Mouse (Mus musculus) neural tube, embryonic 14.5 days (tissue): ENCODE data around the gene Gm20388. TPM values are rescaled to one million over a fixed set of nuclear protein-coding genes. Genes with fewer than 3 reads are reported as not detected.

Experiments
- ATAC-seq: fragments of 200-750 bp; cut with Nextera tagmentation; 2 replicates; pipeline ENCODE4 v1.8.0; 2017; ENCODE audit warnings: low read depth, mild to moderate bottlenecking, moderate TSS enrichment, moderate library complexity
- H3K27ac ChIP-seq: fragments of 300-500 bp; sonication (generic); 2 replicates; pipeline ENCODE4 v1.5.1; 2014; ENCODE audit warnings: low read depth, mild to moderate bottlenecking, control low read depth, low read length, moderate library complexity, mixed read lengths
- H3K27me3 ChIP-seq: fragments of 300-500 bp; sonication (generic); 2 replicates; pipeline ENCODE4 v1.6.1; 2014; ENCODE audit warnings: low read length; ENCODE audit not compliant: control insufficient read depth, insufficient read depth
- H3K36me3 ChIP-seq: fragments of 300-500 bp; sonication (generic); 2 replicates; pipeline ENCODE4 v1.6.1; 2014; ENCODE audit warnings: low read length, mixed read lengths; ENCODE audit not compliant: control insufficient read depth, insufficient read depth
- H3K4me1 ChIP-seq: fragments of 300-500 bp; sonication (generic); 2 replicates; pipeline ENCODE4 v1.6.1; 2014; ENCODE audit warnings: low read length; ENCODE audit not compliant: control insufficient read depth, insufficient read depth
- H3K4me2 ChIP-seq: fragments of 300-500 bp; sonication (generic); 2 replicates; pipeline ENCODE4 v1.6.1; 2014; ENCODE audit warnings: mild to moderate bottlenecking, low read depth, low read length, control low read depth
- H3K4me3 ChIP-seq: fragments of 300-500 bp; sonication (generic); 2 replicates; pipeline ENCODE4 v1.5.1; 2014; ENCODE audit warnings: low read depth, low read length, control low read depth, mixed read lengths
- H3K9ac ChIP-seq: fragments of 300-500 bp; sonication (generic); replicated peaks from 2 replicates; pipeline ENCODE4 v1.6.1; 2014; ENCODE audit warnings: low read depth, mild to moderate bottlenecking, control low read depth, low read length, mixed read lengths
- H3K9me3 ChIP-seq: fragments of 300-500 bp; sonication (generic); 2 replicates; pipeline ENCODE4 v1.6.1; 2016; ENCODE audit warnings: low read length; ENCODE audit not compliant: control insufficient read depth
- WGBS: fragments of 180-500 bp; shearing (Covaris S2); extraction: QIAGEN DNeasy Blood & Tissue Kit; methylation state at CpG from one replicate; pipeline ENCODE4 v1.1.7; 2014; 5-methylcytosine and 5-hydroxymethylcytosine counted together
- polyA plus RNA-seq: library from polyadenylated mRNA; unstranded; fragments of >200 nt; fragmentation: Nextera tagmentation; extraction: Ambion mirVana; gene quantifications from 2 replicates; pipeline ENCODE4 v1.2.1, GENCODE M21; 2014

Gene Gm20388
- polyA plus RNA-seq, 1 experiment from 2014 or later = 10.3 TPM

- H3K27me3 ChIP-seq = no peaks in the 10 kb centered on the region
- H3K36me3 ChIP-seq = no peaks in the 10 kb centered on the region
- H3K4me1 ChIP-seq = no peaks in the 10 kb centered on the region
- no peak overlapping the region for H3K4me2 ChIP-seq
- no peak overlapping the region for H3K4me3 ChIP-seq
- H3K9ac ChIP-seq = no peak overlapping the region
- no peak for ATAC-seq
- no peak overlapping the region for H3K27ac ChIP-seq
- H3K9me3 ChIP-seq = no peaks in the 10 kb centered on the region
- 70% methylated on average over 12 of the region's 12 CpGs for WGBS
These were observed 1813.2 kb downstream of the Gm20388 start for GRCm38 (mm10) chr8:121723846-121724245.

- Histone ChIP-seq H3K4me3 (no peak overlapping the region), H3K4me1 (peaks cover 2% of the 10 kb centered on the region), H3K9ac (no peak overlapping the region), H3K4me2 (no peak overlapping the region), H3K9me3 (no peaks in the 10 kb centered on the region), H3K27ac (no peak overlapping the region), H3K27me3 (peaks cover 4% of the 10 kb centered on the region; the same call in 1 of the 2 replicates), H3K36me3 (no peaks in the 10 kb centered on the region)
- no peak for ATAC-seq
- 64% methylated on average over 3 of the region's 3 CpGs for WGBS
These were observed 1816.5 kb downstream of the Gm20388 start for GRCm38 (mm10) chr8:121727164-121727563.

GRCm38 (mm10) chr8:121729323-121729722, 1818.7 kb downstream of the Gm20388 start, which contains the start of gene Jph3:
Jph3 (plus strand) TSS chr8:121729623.
- no peak for ATAC-seq
- Histone ChIP-seq H3K36me3 (no peaks in the 10 kb centered on the region), H3K4me3 (peak within 1 kb of the TSS; percentile 47), H3K9me3 (no peaks in the 10 kb centered on the region), H3K4me1 (peaks cover 15% of the 10 kb centered on the region), H3K4me2 (peak within 1 kb of the TSS; percentile 86), H3K9ac (peak within 1 kb of the TSS; percentile 70), H3K27ac (peak within 1 kb of the TSS; percentile 48), H3K27me3 (peaks cover 4% of the 10 kb centered on the region)
- WGBS = 6% methylated on average over 12 of the region's 12 CpGs

GRCm38 (mm10) chr8:121729754-121730153, 1819.1 kb downstream of the Gm20388 start:
- H3K27me3 ChIP-seq = peaks cover 4% of the 10 kb centered on the region
- peak overlapping the region; percentile 70 for H3K9ac ChIP-seq
- peak; percentile 23 for ATAC-seq

GRCm38 (mm10) chr8:121730170-121730569, 1819.5 kb downstream of the Gm20388 start:
- Histone ChIP-seq H3K27me3 (peaks cover 4% of the 10 kb centered on the region), H3K9me3 (no peaks in the 10 kb centered on the region), H3K36me3 (no peaks in the 10 kb centered on the region), H3K4me2 (peak overlapping the region; percentile 86), H3K9ac (peak overlapping the region; percentile 70), H3K4me3 (peak overlapping the region; percentile 47), H3K27ac (peak overlapping the region; percentile 48; the same call in 1 of the 2 replicates), H3K4me1 (peaks cover 15% of the 10 kb centered on the region)
- 0% methylated on average over 36 of the region's 60 CpGs for WGBS
- ATAC-seq = peak; percentile 13; the same call in 1 of the 2 replicates

More at GRCm38 (mm10) chr8:121729754-121730153, 1819.1 kb downstream of the Gm20388 start:
- H3K4me2 ChIP-seq = peak overlapping the region; percentile 86
- H3K27ac ChIP-seq = peak overlapping the region; percentile 44
- H3K36me3 ChIP-seq = no peaks in the 10 kb centered on the region
- H3K4me1 ChIP-seq = peaks cover 15% of the 10 kb centered on the region
- peak overlapping the region; percentile 47 for H3K4me3 ChIP-seq
- H3K9me3 ChIP-seq = no peaks in the 10 kb centered on the region
- WGBS = under 1% methylated on average over 27 of the region's 54 CpGs

GRCm38 (mm10) chr8:121730646-121731045, 1820.0 kb downstream of the Gm20388 start:
- WGBS = under 1% methylated on average over 37 of the region's 37 CpGs
- H3K4me1 ChIP-seq = peaks cover 15% of the 10 kb centered on the region
- peak overlapping the region; percentile 47 for H3K4me3 ChIP-seq
- ATAC-seq = no peak
- peak overlapping the region; percentile 86 for H3K4me2 ChIP-seq
- H3K36me3 ChIP-seq = no peaks in the 10 kb centered on the region
- H3K27ac ChIP-seq = peak overlapping the region; percentile 55
- H3K9me3 ChIP-seq = no peaks in the 10 kb centered on the region
- H3K9ac ChIP-seq = peak overlapping the region; percentile 70
- peaks cover 4% of the 10 kb centered on the region for H3K27me3 ChIP-seq

GRCm38 (mm10) chr8:121731060-121731459, 1820.4 kb downstream of the Gm20388 start:
- Histone ChIP-seq H3K9ac (peak overlapping the region; percentile 70), H3K4me3 (peak overlapping the region; percentile 47), H3K27ac (peak overlapping the region; percentile 55), H3K9me3 (no peaks in the 10 kb centered on the region), H3K4me2 (peak overlapping the region; percentile 86), H3K4me1 (peaks cover 15% of the 10 kb centered on the region), H3K36me3 (no peaks in the 10 kb centered on the region), H3K27me3 (peaks cover 4% of the 10 kb centered on the region)
- 0 out of 2 replicates have a peak, but pooled peaks have one; percentile 8 for ATAC-seq
- 1% methylated on average over 11 of the region's 11 CpGs for WGBS

GRCm38 (mm10) chr8:121731471-121732333, 1821.1 kb downstream of the Gm20388 start:
- WGBS = 2% methylated on average over 26 of the region's 26 CpGs
- H3K27me3 ChIP-seq = peaks cover 4% of the 10 kb centered on the region
- peaks cover 15% of the 10 kb centered on the region for H3K4me1 ChIP-seq
- ATAC-seq = 0 out of 2 replicates have a peak, but pooled peaks have one; percentile 33
- peak overlapping the region; percentile 47 for H3K4me3 ChIP-seq
- H3K9ac ChIP-seq = peak overlapping the region; percentile 70
- H3K36me3 ChIP-seq = no peaks in the 10 kb centered on the region
- H3K4me2 ChIP-seq = peak overlapping the region; percentile 86
- H3K9me3 ChIP-seq = no peaks in the 10 kb centered on the region
- H3K27ac ChIP-seq = peak overlapping the region; percentile 55

GRCm38 (mm10) chr8:121732334-121732665, 1821.7 kb downstream of the Gm20388 start:
- Histone ChIP-seq H3K9me3 (no peaks in the 10 kb centered on the region), H3K4me3 (peak overlapping the region; percentile 47), H3K4me2 (peak overlapping the region; percentile 86), H3K27me3 (peaks cover 4% of the 10 kb centered on the region), H3K4me1 (peaks cover 15% of the 10 kb centered on the region), H3K27ac (no peak overlapping the region), H3K36me3 (no peaks in the 10 kb centered on the region), H3K9ac (peak overlapping the region; percentile 70; the same call in 1 of the 2 replicates)
- ATAC-seq = no peak
- 46% methylated on average over 4 of the region's 4 CpGs for WGBS
